Mouse (Mus musculus) right cerebral cortex, postnatal 10 days (tissue): ENCODE data around the gene Rpl7a.

Experiments
- DNase-seq, 2 experiments: peaks; one replicate each; pipeline ENCODE4 v3.0.0; 2021; ENCODE audit warnings: low spot score in 2 of 2

Rpl7a gene

GRCm38 (mm10) chr2:26914148-26914941 lies 3.8 kb downstream of the Rpl7a start:
- no peak for DNase-seq

GRCm38 (mm10) chr2:26915927-26916728 lies 5.6 kb downstream of the Rpl7a start, which contains the start of the genes Surf2 and Surf1:
Gene Surf2, plus strand, starts transcription at chr2:26916367.
Gene Surf1, minus strand, starts transcription at chr2:26916530.
- peak; percentile 91 to 94 for DNase-seq

GRCm38 (mm10) chr2:26916738-26917137 lies 6.2 kb downstream of the Rpl7a start:
- no peak for DNase-seq

GRCm38 (mm10) chr2:26919684-26920083 lies 9.1 kb downstream of the Rpl7a start:
- DNase-seq: no peak

GRCm38 (mm10) chr2:26920190-26920855 lies 9.8 kb downstream of the Rpl7a start:
- no peak for DNase-seq

GRCm38 (mm10) chr2:26921784-26922183 lies 11.2 kb downstream of the Rpl7a start:
- no peak for DNase-seq

GRCm38 (mm10) chr2:26927745-26928476 lies 17.3 kb downstream of the Rpl7a start:
- DNase-seq: no peak

GRCm38 (mm10) chr2:26930390-26930789 lies 19.8 kb downstream of the Rpl7a start:
- peak; percentile 72 to 77 for DNase-seq

- no peak for DNase-seq
Observed at GRCm38 (mm10) chr2:26932473-26933303, 22.1 kb downstream of the Rpl7a start.

GRCm38 (mm10) chr2:26933304-26934055 lies 22.9 kb downstream of the Rpl7a start, which contains the start of the genes Surf4 and Stkld1:
Gene Surf4, minus strand, starts transcription at chr2:26933928.
Gene Stkld1, plus strand, starts transcription at chr2:26934047.
- DNase-seq: peak; percentile 95

- DNase-seq: no peak
Observed at GRCm38 (mm10) chr2:26935286-26935685, 24.7 kb downstream of the Rpl7a start.

- no peak for DNase-seq
Observed at GRCm38 (mm10) chr2:26936425-26936824, 25.9 kb downstream of the Rpl7a start.

GRCm38 (mm10) chr2:26941539-26941938 lies 31.0 kb downstream of the Rpl7a start:
- no peak for DNase-seq

- no peak for DNase-seq
Observed at GRCm38 (mm10) chr2:26943253-26943652, 32.7 kb downstream of the Rpl7a start.

GRCm38 (mm10) chr2:26950411-26950810 lies 39.8 kb downstream of the Rpl7a start:
- no peak for DNase-seq

- DNase-seq: no peak
Observed at GRCm38 (mm10) chr2:26951346-26951905, 40.9 kb downstream of the Rpl7a start.

GRCm38 (mm10) chr2:26952193-26952592 lies 41.6 kb downstream of the Rpl7a start:
- no peak for DNase-seq

- DNase-seq: no peak
Observed at GRCm38 (mm10) chr2:26952866-26953265, 42.3 kb downstream of the Rpl7a start.

GRCm38 (mm10) chr2:26954735-26955395 lies 44.3 kb downstream of the Rpl7a start:
- no peak for DNase-seq
